Mouse (Mus musculus) E14TG2a.4 (cell line): ENCODE data around the gene Rin2.

Experiments
- CTCF ChIP-seq: conservative IDR thresholded peaks from 2 replicates; pipeline ENCODE4 v1.5.1; 2014; ENCODE audit warnings: low read length
- NANOG ChIP-seq: IDR thresholded peaks from 2 replicates; pipeline ENCODE4 v1.6.1; 2014; ENCODE audit warnings: borderline replicate concordance, low read length, mixed read lengths
- POU5F1 ChIP-seq: IDR thresholded peaks from 2 replicates; pipeline ENCODE4 v1.6.1; 2014; ENCODE audit warnings: low read length, borderline replicate concordance

GRCm38 (mm10) chr2:145720743-145721142 is 45.7 kb downstream of the Rin2 start:
- TF ChIP-seq CTCF = no peak
- no peak for TF ChIP-seq POU5F1
- no peak for TF ChIP-seq NANOG
